Mouse (Mus musculus) thymus, adult 2 months (tissue): ENCODE results near the gene Lfng. TPM values are rescaled to one million over a fixed set of nuclear protein-coding genes. Genes with fewer than 3 reads are reported as not detected.

Source experiments
- DNase-seq: peaks from one replicate; pipeline ENCODE4 v3.0.0; 2021
- H3K27ac ChIP-seq: fragments of 200-500 bp; 2 replicates; pipeline ENCODE4 v1.5.1; 2012; ENCODE audit warnings: low read length, control low read depth; ENCODE audit not compliant: control insufficient read depth, insufficient read depth
- H3K27me3 ChIP-seq: fragments of 200-500 bp; 2 replicates; pipeline ENCODE4 v1.6.1; 2012; ENCODE audit warnings: mild to moderate bottlenecking, low read length, moderate library complexity, mixed read lengths; ENCODE audit not compliant: control insufficient read depth, insufficient read depth
- H3K36me3 ChIP-seq: fragments of 200-500 bp; 2 replicates; pipeline ENCODE4 v1.6.1; 2012; ENCODE audit warnings: mild to moderate bottlenecking, low read length, moderate library complexity; ENCODE audit not compliant: control insufficient read depth, insufficient read depth
- H3K4me1 ChIP-seq: fragments of 200-500 bp; replicated peaks from 2 replicates; pipeline ENCODE4 v1.6.1; 2012; ENCODE audit warnings: low read length; ENCODE audit not compliant: control insufficient read depth, insufficient read depth
- H3K4me3 ChIP-seq: fragments of 200-500 bp; 2 replicates; pipeline ENCODE4 v1.5.1; 2012; ENCODE audit warnings: mild to moderate bottlenecking, low read length, control low read depth, moderate library complexity; ENCODE audit not compliant: control insufficient read depth, insufficient read depth
- CTCF ChIP-seq: fragments of 200-500 bp; IDR thresholded peaks from 2 replicates; pipeline ENCODE4 v1.5.1; 2012; ENCODE audit warnings: mild to moderate bottlenecking, control low read depth, low read length, moderate library complexity, borderline replicate concordance; ENCODE audit not compliant: control insufficient read depth, poor library complexity, insufficient read depth; ENCODE audit errors: extremely low read depth
- POLR2A ChIP-seq: fragments of 200-500 bp; IDR thresholded peaks from 2 replicates; pipeline ENCODE4 v1.6.1; 2012; ENCODE audit warnings: mild to moderate bottlenecking, low read length, control low read depth, moderate library complexity; ENCODE audit not compliant: control insufficient read depth, poor library complexity, insufficient read depth; ENCODE audit errors: extremely low read depth
- WGBS: fragments of 180-500 bp; shearing (Covaris S2); methylation state at CpG from one replicate; pipeline ENCODE4 v1.1.7; 2018; 5-methylcytosine and 5-hydroxymethylcytosine counted together
- polyA plus RNA-seq: library from polyadenylated mRNA; depleted of rRNA; stranded (reverse); fragments of >200 nt; gene quantifications from 2 replicates; pipeline ENCODE4 v1.2.3, GENCODE M21; 2012

Lfng gene
- polyA plus RNA-seq, 1 experiment, result 171 TPM

DNA sequence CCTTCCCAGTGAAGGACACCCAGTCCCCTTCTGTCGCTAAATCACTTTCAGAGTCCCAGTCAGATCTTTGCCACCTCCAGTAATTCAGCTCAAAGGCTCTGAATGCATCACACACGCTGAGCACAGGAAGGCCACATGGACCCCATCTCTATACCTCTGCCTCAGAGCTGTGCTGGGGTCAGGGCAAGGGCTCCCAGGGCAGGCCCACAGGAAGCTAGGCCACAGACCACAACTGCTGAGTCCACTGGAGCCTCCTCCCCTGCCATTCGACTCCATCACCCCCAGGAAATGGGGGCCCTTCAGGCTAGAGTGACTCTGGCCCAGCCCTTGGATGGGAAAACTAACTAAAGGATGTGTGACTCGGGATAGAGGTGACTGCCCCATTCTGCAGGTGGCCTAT, 16.7 kb downstream of the Lfng start:
- TF ChIP-seq CTCF (no peak), POLR2A (no peak)
- WGBS, result 63% methylated on average over 4 of the region's 4 CpGs
- DNase-seq, result no peak
- Histone ChIP-seq H3K27ac (no peak overlapping the region), H3K4me3 (no peak overlapping the region), H3K27me3 (no peaks in the 10 kb centered on the region), H3K36me3 (peaks cover 9% of the 10 kb centered on the region; the same call in 1 of the 2 replicates), H3K4me1 (no peaks in the 10 kb centered on the region)

DNA sequence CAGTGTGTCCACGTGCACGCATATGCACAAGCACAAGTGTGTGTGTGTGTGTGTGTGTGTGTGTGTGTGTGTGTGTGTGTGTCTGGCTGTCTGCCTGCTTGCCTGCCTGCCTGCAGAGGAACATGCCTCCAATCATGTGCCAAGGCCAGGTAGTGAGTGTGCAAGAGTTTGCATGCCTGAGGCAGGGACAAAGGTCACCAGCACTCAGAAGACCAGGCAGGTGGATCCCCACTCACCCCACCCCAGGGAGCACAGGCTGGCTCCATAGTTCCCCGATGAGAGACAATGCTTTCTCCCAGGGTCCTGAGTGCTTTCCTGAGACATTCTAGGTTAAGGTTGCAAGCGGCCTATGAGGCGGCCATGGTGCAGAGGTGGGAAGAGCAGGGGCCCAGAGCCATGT, 17.1 kb downstream of the Lfng start:
- peaks cover 13% of the 10 kb centered on the region; the same call in 1 of the 2 replicates for H3K36me3 ChIP-seq
- H3K4me1 ChIP-seq, result no peaks in the 10 kb centered on the region
- H3K4me3 ChIP-seq, result no peak overlapping the region
- no peak overlapping the region for H3K27ac ChIP-seq
- TF ChIP-seq CTCF, result no peak
- TF ChIP-seq POLR2A, result no peak
- H3K27me3 ChIP-seq, result no peaks in the 10 kb centered on the region
- DNase-seq, result no peak
- WGBS, result 96% methylated on average over 5 of the region's 5 CpGs

DNA sequence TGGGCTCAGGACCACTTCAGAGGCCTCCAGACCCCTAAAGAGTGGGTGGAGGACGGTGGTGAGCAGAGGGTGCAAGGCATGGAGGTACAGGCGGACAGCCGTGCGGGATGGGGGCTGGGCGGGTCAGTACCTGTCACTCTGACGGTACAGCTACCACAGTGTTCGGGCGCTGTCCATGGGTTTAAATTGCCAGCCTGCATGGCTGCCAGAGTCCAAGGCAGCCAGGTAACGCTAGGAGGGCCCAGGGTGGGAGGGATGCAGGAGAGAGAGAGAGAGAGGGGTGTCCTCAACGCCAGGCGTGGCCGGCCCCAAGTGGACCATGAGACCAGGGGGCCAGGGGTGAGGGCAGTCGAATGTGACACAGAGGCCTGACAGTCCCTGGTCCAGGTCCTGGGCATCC, 17.8 kb downstream of the Lfng start:
- TF ChIP-seq POLR2A (no peak), CTCF (no peak)
- 95% methylated on average over 13 of the region's 13 CpGs for WGBS
- Histone ChIP-seq H3K27ac (no peak overlapping the region), H3K27me3 (no peaks in the 10 kb centered on the region), H3K4me1 (no peaks in the 10 kb centered on the region), H3K36me3 (peaks cover 13% of the 10 kb centered on the region; the same call in 1 of the 2 replicates), H3K4me3 (no peak overlapping the region)
- no peak for DNase-seq

DNA sequence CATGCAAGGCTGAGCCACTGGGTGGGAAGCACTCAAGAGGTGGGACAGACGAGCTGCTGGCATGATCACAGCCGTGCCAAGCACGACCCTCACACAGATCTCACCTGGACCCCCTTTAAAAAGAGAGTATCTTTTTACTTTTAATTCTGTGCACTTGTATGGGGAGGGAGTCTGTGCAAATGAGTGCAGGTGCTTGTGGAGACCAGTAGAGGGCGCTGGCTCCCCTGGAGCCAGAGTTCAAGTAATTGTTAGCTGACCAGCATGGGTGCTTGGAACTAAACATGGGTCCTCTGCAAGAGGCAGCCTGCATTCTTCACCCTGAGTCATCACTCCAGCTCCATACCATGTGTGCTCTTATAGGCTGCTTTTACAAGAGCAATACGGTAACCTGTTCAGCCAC, 20.5 kb downstream of the Lfng start:
- TF ChIP-seq POLR2A, result no peak
- no peak for TF ChIP-seq CTCF
- H3K27ac ChIP-seq, result no peak overlapping the region
- no peaks in the 10 kb centered on the region for H3K4me1 ChIP-seq
- peaks cover 13% of the 10 kb centered on the region; the same call in 1 of the 2 replicates for H3K36me3 ChIP-seq
- 97% methylated on average over 5 of the region's 5 CpGs for WGBS
- H3K4me3 ChIP-seq, result no peak overlapping the region
- no peaks in the 10 kb centered on the region for H3K27me3 ChIP-seq
- no peak for DNase-seq

DNA sequence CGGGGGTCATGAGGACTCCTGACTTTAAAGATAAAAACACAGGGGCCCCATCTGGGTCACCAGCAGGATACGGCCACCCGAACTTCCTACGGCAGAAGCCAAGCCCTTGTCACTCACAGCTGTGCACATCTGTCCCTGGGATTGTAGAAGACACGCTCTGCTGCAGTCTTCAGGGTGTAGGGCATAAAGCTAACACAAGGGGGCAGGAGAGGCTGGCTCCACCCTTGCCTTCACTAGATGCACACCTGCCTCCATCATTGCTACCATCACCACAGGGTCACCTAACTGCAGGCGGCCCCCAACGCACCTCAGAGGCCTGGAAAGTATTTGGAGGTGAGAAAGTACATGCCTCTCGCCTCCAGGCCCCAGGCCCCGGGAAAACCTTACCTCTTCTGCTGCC, 21.9 kb downstream of the Lfng start:
- 97% methylated on average over 9 of the region's 9 CpGs for WGBS
- H3K4me3 ChIP-seq, result no peak overlapping the region
- peak; percentile 35 for DNase-seq

DNA sequence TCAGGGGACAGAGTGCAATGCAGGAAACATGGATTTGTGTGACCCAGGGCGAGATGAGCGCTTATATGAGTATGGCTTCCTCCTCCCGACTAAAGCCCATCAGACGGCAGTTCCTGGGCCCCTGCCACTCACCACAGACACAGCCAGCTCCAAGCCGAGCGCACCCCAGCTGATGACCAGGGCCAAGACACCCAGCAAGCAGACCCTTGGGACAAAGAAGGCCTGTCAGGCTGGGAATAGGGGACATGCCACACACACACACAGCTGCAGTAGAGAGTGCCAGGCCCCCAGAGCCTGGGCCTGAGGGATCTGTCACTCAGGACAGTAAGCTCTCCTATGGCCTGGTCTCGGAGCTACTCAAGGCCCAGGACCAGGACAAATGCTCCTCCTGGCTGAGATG, 26.3 kb downstream of the Lfng start:
- no peak for TF ChIP-seq CTCF
- no peak for TF ChIP-seq POLR2A
- 96% methylated on average over 7 of the region's 7 CpGs for WGBS
- peaks cover 15% of the 10 kb centered on the region for H3K4me1 ChIP-seq
- no peaks in the 10 kb centered on the region for H3K27me3 ChIP-seq
- H3K4me3 ChIP-seq, result no peak overlapping the region
- DNase-seq, result no peak
- no peak overlapping the region for H3K27ac ChIP-seq
- H3K36me3 ChIP-seq, result peaks cover 13% of the 10 kb centered on the region

More for the DNA sequence above, 21.9 kb downstream of the Lfng start:
- Histone ChIP-seq H3K27me3 (no peaks in the 10 kb centered on the region), H3K36me3 (peaks cover 18% of the 10 kb centered on the region), H3K27ac (no peak overlapping the region), H3K4me1 (no peaks in the 10 kb centered on the region)
- TF ChIP-seq POLR2A (no peak), CTCF (peak; percentile 63)

DNA sequence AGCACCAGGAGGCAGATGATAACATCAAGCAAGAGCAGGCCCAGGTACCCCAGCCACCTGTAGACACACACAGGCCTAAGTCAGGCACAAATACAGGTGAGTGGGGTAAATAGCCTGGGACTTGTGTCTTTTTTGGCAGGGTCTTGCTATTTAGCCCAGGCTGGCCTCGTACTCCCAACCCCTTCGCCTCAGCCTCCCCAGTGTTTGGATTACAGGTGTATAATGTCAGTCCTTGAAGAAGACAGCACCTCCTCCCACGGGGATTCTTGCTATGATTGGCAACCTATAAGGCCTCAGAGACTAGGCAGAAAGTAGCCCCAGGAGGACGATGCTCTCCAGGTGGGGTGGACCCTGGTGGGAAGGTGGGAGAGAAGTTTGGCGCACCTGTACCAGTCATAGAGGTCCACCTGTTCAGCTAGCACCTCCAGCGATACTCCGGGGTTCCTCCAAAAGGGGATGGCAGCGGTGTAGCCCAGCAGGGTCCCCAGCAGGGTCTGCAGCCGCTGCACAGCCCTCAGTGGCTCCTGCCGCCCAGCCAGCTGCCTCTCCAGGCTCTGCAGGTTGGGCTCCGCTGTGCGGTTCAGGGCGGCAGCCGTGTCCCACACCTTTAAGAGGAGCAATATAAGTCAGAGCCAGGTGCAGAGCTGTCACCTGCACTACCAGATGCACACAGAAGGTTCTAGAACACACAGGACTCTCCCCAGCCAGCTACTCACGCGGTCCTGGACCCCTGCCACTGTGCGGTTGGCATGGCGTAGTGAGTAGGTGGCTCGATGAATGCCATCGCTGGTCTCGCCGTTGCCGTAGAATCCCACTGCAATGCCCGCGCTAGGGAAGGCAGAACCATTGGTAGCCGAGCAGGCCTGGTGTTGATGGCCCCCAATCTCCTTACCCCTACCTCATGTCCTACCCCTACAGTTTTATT, 27.9 kb downstream of the Lfng start:
- no peak overlapping the region for H3K4me3 ChIP-seq
- H3K27me3 ChIP-seq, result no peaks in the 10 kb centered on the region
- 98% methylated on average over 26 of the region's 26 CpGs for WGBS
- TF ChIP-seq CTCF (no peak), POLR2A (no peak)
- H3K36me3 ChIP-seq, result peaks cover 9% of the 10 kb centered on the region
- DNase-seq, result no peak
- peaks cover 15% of the 10 kb centered on the region for H3K4me1 ChIP-seq
- H3K27ac ChIP-seq, result no peak overlapping the region
